Mouse (Mus musculus) thymus, postnatal 14 days (tissue): ENCODE measurements at regions not wholly inside any gene's neighbourhood (a gene's known extent, or its start where the extent isn't known, plus 50 kb on each side); places are given as distances from the start of the nearest gene placed in this dataset.

Experiments used
- DNase-seq: peaks from one replicate; pipeline ENCODE4 v3.0.0; 2021

- DNase-seq = no peak
Observed at GRCm38 (mm10) chr9:46621851-46622250, 302.1 kb upstream of the 4931429L15Rik start.

DNA sequence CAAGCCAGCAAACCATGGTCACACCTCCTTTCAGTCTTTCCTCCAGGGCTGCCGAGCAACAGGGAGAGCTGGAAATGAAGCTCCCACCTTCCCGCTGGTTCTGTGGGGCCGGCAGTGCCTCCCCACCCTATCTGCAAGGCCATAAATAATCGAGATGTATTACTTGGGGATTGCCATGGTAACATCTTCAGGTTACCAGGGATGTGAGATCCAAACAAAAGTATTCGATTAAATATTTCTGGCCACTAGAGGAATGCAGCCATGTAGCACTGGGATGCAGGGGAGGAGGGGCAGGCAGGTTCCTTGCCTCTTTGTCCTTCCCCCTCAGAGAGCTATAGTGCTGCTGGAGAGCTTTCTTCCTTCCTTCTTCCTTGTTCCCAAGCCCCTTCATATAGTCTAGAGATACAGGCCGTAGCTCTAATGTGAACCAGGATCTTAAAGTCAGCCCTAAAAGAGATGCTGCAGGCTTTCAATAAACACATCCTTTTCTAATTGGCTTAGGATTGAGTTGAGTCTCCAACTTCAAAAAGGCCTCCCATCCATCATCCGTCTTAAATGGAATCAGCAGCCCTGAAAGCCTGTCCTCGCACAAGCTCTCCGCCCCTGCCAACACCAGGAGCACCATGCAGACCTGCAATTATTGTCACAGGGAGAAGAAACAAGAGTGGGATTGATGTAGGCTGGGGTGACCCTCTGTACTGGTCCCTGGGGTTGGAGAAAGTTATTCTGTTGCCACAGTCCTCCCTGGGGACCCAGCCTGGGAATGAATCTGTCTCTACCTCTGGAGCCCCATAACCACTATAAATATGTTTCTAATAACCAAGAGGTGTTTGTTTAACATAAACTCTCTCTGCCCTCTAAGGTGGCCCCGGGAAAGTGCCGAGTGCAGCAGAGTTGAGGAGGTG, 290.6 kb upstream of the 4931429L15Rik start:
- DNase-seq = no peak

GRCm38 (mm10) chr9:46608695-46609094, 288.9 kb upstream of the 4931429L15Rik start:
- DNase-seq = no peak

DNA sequence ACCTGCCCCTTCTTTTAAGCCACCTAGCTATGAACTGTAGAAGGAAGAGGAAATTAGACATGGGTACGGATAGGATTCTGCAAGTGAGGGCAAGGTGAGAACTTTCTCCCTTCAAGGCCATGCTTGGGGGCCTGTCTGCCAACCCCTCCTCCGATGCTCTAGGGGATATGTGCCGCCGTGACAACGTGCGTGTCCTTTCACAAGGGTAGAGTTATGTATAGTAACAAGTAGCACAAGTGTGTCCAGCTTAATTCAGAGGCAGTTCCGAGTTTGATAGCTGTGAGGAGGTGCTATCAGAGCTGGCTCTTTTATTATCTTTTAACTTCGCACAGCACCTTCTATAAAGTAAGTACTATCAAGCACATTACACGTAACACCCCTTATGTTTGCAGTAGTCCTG, 281.0 kb upstream of the 4931429L15Rik start:
- no peak for DNase-seq

DNA sequence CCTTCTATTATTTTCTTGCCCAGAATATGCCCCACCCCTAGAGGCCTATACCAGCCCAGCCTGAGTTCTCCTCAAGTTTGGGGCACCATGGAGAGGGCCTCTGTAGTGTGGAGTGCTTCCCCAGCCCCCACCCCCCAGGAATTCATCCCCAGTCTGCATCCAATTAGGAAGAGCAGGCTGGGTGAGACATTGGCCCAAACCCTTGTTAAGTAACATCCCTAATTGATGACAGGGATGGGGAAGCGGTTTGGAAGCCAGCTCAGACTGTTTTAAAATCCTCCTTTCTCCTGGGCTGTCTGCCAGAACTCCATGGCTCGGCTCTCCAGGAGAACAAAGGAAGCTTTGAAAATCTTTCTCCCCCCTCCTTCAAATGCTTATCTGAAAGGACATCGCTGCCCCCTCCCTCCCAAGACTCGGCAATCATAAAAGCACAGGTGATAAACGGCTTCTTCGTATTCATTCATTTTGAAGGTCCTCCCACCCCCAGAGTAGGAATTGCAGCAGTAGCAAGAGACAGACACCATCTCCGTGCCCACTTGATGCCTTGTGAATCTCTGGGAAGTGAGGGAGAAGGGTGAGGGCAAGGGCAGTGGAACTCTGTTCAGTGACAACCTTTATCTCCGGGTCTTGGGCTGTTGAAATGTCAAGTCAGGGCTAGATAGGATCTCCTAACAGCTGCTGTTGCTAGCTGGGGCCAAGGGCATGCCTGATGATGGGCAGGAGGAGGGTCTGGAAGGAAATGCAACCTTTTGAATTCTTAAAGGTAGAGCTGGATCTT, 280.3 kb upstream of the 4931429L15Rik start:
- no peak for DNase-seq

DNA sequence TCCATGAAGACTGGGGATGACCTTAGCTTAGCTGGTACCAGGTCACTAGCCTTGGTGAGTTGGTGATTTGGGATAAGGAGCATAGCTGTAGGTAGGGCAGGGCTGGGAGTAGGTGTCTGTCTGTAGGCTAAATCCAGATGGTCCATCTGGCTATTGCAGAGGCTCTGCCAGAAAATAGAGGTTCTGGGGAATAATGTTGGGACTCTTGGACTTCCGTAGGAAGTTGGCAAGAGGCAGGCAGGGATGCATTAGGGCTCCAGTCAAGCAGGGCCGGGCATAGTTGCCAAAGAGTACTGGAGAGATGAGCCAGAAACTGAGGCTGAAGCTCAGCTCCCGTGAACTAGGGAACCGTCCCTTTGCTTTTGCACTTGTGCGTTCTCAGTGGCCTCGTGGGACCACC, 278.7 kb upstream of the 4931429L15Rik start:
- no peak for DNase-seq

DNA sequence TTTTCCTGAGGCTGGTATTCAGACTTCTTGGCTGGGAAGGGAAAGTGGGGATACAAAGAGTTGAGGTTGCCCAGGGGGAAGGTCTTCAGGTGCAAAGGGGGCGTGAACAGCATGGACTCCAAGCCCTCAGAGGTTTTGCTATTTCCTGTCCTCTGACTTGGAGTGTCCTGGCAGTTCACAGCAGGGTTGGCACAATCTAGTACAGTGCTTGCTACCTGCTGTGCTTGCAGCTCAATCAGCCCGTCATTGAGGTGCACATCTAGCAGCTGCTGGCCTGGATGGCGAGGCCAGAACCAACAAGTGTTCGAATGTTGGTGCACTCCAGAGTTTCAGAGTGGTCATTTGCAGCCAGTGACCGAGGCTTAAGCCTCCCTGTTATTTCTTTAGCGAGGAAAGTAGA, 273.7 kb upstream of the 4931429L15Rik start:
- no peak for DNase-seq

DNA sequence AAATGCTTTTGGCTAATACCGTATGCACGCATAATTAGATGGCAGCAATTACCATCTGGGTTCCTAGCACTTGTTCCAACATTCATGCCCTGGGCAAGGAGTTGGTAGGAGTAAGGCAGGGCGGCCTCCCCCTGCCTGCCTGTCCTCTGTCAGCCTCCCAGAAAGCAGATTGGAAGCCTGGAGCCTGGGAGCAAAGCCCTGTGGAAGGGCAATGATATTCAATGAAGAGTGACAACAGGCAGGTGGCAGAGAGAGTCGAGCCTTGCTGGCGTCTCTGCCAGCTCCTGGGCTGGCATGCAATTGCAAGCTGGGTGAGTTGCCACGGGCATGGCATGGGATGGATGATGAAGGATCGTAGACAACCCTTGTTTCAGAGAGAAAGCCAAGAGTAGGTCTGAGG, 273.1 kb upstream of the 4931429L15Rik start:
- no peak for DNase-seq

DNA sequence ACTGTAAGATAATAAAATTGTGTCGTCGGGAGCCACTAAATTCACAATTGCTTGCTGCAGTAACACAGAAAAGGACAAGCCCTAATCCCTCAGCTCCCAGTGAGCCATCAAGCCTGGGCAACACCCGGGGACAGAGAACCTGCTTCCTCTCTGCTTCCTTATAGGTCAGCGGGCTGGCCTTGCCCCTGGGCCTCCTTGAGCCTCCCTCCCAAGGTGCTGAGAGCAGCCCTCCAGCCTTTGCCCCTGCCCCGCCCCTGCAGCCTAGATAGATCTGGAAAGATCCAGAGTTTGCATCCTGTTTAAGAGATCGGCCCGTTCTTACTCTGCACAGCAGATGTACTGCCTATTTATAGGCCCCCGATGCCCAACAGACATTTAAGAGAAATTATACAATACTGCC, 267.0 kb upstream of the 4931429L15Rik start:
- DNase-seq = no peak

- no peak for DNase-seq
Observed at GRCm38 (mm10) chr9:46581844-46582243, 262.1 kb upstream of the 4931429L15Rik start.

DNA sequence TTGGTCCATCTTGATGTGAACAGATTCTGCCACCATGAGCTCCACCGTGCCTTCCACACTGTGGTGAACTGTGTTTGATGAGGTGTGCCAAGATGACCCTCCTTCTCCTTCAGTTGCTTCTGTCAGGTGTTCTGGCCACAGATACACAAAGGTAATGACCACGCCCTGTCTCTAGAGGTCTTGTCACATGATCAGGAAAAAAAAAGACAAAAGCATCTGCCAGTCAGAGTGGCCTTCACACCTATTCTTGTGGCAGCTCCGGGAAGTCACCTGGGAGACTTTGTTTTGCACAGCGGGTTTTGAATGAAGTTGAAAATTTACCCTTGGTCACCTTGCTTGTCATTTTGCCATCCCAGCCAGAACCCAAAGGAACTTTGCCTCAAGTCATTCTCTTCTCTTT, 242.5 kb upstream of the 4931429L15Rik start:
- DNase-seq = no peak

DNA sequence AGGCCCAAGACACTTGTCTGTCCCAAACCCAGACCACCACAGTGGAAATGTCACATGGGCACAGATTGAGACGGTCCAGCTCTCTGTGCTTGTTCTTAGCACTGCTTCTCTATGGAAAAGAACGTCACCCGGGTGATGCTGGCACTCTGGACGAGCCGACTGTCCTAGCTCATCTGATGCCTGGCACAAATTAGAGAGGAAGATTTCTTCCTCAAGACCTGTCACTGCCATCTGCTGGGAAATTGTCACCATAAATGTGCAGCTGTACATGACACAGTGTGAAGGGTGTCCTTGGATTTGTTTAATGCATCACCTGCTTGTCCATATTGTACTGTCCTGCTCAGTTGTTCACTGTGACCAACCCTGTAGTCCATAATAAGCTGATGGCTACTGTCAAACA, 238.7 kb upstream of the 4931429L15Rik start:
- DNase-seq = no peak

DNA sequence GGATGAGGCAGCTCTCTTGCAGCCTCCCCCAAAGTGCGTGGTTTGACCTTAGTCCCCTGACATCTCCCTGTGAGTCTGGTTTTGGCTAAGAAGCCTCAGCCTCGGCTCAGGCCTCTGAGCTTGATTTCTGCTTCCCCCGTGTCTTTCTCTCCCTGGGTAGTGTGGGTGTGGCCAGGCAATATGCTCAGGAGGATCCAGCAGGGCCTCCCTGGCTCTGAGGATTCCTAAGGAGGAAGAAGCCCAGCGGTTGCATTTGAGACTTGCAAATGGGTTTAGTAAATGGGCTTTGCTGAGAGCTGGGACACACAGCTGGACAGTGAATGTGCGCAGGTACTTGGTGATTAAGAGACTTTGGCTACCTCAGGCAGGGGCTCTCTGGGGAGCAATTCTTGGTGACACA, 238.0 kb upstream of the 4931429L15Rik start:
- no peak for DNase-seq

DNA sequence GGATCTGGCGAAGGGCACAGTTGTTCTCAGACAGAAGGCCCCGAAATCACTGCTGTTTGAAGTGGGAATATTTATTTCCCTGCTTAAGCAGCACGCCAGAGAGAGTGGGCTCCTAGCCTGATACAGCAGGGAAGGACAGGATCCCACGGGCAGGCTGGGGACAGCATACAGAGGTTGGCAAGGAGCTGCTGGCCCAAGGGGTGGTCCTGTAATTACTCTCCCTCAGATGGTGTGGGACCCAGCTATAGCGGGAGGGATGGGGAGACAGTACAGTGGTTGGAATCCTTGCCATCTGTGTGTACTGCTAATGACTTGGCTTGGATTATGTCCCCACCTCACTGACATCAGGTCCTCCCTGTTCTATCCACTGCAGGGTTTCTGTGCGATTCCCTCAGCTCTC, 235.4 kb upstream of the 4931429L15Rik start:
- no peak for DNase-seq

DNA sequence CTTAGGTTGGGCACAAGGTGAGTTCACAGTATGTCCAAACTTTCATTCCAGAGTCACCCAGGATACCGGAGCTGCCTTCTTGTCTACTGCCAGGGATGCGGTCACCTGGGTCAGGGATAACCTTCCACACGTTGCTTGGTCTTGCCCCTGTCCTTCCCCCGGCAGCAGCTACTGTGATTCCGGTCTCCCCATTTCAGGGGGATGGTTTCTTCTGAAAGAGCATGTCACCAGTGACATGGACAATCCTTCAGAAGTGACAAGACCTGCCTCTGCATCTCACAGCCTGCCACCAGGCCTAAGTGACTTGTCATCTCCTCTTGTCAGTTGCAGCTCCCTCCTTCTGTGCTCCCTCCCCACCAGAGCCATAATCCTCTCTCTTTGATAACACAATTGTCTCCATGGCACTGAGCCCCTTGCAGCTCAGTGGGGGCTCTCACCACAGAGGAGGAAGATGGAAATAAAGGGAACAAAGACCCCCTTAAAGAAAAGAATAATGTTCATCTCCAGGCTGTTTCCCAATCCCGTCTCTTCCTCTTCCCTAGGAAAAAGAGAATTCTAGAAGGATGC, 234.9 kb upstream of the 4931429L15Rik start:
- DNase-seq = no peak

DNA sequence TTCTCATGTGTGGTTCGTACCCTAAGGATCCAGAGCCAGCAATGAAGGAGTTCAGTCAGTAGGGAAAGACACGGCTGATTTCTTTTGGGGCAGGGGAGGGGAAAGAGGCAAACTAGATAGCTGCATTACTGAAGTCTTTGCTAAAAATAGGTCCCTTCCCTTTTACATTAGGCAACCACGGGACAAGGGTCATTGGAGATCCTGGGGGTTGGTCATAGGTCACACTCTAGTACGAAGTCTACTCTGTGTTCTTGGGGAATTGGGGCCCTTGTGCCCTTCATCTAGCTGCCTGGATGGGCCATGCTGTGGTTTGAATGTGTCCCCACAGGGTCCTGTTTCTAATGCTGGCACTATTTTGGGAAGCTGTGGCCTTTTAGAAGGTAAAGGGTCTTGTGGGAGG, 229.6 kb upstream of the 4931429L15Rik start:
- DNase-seq = no peak

GRCm38 (mm10) chr9:46544326-46544725, 224.5 kb upstream of the 4931429L15Rik start:
- DNase-seq = no peak

DNA sequence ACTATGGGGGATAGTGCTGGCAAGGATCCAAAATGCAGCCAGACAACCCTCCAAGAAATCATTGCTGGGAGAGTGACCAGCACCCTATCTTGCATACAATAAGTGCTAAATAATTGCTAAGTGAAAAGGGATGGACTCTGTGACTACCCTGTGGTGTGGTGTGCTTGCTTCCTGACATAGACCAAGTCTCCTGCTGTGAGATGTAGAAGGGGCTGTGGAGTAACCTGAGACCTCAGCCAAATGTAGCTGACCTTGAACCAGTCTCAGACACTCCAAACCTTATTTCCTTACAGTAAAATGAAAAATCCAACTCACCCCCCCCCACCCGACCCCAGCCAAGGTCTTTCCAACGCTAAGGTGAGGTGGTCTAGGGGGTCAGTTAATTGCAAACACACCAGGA, 221.2 kb upstream of the 4931429L15Rik start:
- DNase-seq = no peak

- DNase-seq = no peak
Observed at GRCm38 (mm10) chr9:46538616-46539015, 218.8 kb upstream of the 4931429L15Rik start.

- no peak for DNase-seq
Observed at GRCm38 (mm10) chr9:46516401-46517130, 196.8 kb upstream of the 4931429L15Rik start.

- no peak for DNase-seq
Observed at GRCm38 (mm10) chr9:46512276-46513051, 192.7 kb upstream of the 4931429L15Rik start.

DNA sequence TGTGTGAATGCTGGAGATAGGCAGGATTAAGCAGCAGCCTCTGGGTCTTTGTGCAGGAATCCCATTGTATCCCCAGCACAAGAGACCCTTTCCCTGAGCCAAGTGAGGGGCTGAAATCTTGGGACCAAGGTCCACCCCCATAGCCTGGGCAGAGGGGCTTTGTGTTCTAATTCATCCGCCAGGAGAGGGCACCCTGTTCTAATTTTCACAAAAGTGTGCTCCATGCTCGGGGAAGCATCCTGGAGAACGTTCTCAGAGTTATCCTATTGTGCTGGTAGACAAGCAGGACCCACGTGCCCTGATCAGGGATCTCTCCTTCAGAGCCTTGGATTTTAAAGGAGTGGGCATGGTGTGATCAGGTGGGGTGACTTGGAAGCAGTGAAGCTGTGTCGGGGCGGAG, 191.5 kb upstream of the 4931429L15Rik start:
- no peak for DNase-seq
